Mouse (Mus musculus) right cerebral cortex, postnatal 10 days (tissue): Measurements from ENCODE around the gene Nfatc3.

Source experiments
- DNase-seq, 2 experiments: peaks; one replicate each; pipeline ENCODE4 v3.0.0; 2021; ENCODE audit warnings: low spot score in 2 of 2

Nfatc3 gene

DNA sequence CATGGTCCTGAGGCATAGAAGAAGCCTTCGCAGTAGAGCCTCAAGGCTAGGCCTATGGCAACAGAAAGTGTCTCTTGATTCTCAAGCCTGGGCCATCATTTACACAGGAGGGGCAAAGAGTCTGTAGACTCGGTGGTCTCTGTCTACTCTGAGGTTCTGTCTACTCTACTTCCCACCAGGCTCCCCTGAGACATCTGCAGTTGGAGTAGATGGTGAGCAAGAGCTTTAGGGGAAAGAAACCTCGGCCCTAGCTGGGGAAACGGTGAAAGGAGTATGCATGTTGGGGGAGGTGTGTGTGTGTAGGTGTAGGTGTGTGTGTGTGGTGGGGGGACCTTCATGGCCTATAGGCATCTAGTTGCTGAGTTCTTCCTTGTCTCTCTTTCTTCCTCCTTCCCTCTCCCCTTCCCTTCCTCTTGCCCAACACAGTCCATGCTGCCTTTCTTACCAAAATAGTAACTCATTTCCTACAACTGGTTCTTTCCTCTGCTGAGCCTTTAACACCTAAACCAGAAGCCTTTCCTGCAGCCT lies 2.1 kb upstream of the Nfatc3 start:
- no peak for DNase-seq

DNA sequence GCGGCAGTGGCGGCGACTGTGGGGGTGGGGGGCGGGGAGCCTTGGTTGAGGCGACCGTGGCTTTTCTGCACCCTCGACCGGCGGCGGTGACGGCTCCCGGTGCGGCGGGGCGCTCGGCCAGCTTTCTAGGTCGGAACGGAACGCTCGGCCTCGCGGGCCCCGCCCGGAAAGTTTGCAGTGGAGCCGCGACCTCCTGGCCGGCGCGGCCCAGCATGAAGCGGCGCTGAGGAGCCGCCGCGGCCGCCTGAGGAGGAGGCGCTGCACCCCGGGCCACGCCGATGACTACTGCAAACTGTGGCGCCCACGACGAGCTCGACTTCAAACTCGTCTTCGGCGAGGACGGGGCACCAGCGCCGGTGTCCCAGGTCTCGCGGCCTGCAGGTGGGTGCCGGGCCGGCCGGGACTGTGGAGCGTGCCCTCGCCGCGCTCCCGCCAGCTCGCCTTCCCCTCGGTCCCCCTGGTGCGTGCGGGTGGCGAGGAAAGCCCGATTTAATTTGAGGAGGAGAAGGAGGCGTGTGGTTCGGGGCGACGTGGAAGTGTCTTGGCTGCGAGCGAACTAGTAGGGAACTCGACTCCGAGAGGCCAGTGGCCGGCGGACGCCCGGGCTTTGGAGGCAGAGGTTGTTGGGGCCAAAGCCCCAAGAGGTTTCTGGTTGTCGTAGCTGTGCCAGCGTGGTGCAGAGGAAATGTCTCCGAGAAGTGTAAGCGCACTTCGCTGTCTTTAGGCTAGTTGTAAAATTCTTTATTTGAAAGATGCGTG lies 1.2 kb downstream of the Nfatc3 start:
- peak; percentile 65 to 69 for DNase-seq

DNA sequence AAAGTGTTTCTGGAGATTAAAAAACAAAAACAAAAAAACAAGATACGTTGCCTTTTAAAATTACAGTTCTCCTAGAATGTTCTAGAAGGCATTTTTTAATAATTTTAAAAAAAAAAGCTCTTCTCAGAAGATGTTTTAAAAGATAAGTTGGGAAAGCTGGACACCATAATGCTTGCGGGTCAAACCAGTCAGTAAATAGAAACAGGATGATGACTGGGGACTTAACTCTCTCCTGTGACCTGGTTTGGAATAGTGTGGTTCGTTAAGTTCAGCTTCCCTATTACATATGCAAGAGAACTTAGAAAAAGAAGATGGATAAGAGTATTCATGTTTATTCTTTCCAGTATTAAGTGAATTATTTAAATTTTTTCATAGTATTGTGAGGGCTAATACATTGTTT lies 1.9 kb downstream of the Nfatc3 start:
- DNase-seq, result no peak

DNA sequence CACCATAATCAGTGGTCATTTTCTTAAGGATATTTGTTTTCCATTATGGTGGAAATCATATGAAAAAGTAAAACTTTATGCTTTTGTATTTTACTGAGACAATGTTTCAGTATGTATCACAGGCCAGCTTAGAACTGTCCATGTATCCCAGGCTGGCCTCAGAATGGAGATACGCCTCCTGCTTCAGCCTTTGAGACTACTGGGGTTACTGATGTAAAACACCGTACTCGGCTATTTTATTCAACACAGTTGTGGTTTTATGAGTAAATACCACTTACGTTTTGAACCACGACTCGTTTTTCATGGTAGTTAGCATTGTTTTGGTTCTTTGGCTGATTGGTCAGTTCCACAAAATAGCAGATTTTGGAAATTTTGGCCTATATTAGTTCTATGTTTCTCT lies 3.0 kb downstream of the Nfatc3 start:
- no peak for DNase-seq

DNA sequence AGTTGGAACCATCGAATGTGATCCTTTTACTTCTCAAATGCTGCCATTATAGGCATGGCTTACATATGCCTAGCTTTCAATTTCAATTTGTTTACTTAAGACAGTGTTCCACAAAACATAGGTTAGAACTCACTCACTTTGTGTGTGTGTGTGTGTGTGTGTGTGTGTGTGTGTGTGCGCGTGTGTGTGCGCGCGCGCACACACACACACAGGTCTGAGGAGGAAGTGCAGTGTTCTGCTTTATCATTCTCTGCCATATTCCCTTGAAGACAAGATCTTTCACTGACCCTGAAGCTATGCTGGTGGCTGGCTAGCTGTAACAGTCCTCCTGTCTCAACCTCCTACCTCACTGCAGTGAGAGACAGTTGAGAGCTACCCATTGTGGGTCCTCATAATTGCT lies 4.4 kb downstream of the Nfatc3 start:
- DNase-seq, result no peak

DNA sequence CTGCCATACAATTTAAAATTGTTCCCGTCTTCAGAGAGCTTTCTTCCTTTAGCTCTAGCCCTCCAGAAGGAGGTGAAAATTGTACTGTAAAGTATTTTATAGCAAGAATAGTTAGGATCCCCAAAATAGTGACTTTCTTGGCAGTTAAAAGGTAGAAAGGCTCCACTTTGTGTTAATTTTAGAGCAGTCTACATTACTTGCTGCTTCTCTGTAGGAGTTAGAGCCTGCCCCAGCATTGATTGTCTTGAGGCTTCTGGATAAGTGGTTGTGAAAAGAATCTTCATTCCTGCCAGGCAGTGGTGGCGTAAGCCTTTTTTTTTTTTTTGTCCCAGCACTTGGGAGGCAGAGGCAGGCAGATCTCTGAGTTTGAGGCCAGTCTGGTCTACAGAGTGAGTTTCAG lies 8.1 kb downstream of the Nfatc3 start:
- no peak for DNase-seq

DNA sequence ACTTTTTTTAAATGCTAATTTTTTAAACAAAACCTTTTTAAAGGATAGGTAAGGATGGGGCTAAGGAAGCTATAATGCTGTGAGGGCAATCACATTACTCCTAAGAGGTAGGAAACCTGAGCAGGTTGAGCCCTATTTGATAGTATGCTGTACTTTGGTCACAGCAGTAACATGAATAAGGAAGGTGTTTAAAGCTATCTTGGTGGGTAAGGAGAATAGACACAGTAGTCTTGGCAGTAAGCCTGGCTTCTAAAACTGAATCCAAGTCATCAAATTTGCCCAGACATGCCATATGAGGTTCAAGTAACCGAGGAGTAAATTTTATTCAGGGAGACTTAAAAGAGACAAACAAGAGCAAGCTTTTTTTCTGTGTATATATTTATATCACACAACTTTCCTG lies 10.9 kb downstream of the Nfatc3 start:
- DNase-seq, result no peak

DNA sequence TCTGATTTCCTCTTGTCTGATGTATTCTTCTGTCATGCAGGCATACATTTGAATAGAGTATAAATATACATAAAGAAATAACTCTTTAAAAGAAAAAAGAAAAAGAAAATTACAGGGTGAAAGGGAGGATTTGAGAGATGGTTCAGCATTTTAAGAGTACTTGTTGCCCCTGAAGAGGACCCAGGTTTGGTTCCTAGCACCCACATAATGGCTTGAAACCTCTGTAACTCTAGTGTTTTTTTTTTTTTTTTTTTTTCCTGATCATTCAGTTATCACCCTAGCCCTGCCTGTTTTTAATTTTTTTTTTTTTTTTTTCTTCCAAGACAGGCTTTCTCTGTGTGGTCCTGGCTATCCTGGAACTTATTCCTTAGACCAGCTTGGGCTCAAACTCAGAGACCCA lies 13.5 kb downstream of the Nfatc3 start:
- no peak for DNase-seq

DNA sequence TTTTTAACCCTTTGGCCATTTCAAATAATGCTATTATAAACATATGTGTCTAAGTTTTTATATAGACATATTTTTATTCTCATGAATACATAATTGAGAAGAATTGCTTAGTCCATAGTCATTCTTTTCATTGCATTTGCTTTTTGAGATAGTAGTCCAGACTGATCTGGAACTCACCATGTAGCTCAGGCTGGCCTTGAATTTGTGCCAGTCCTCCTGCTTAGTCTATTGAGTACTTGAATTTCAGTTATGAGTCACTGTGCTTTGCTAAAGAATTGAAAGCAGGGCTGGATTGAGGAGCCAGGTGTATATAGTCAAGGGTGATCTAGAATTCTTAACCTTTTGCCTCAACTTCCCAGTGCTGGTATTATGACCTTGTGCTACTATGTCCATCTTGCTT lies 15.6 kb downstream of the Nfatc3 start:
- DNase-seq, result no peak

DNA sequence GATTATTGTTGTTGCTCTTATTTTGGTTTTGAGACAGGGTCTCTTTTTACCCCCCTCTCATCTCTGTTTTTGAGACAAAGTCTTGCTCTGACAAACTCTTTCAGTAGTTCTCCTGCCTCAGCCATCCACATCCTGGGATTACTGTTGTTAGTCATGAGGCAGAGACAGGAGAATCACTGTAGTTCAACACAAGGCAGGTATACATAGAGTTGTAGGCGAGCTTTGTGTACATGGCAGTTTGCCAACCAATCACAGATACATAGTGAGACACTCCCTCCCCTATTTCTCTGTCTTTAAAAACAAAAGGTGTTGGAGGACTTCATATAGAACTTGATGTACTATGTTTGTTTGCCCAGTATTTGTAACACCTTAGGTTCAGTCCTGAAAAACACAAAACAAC lies 16.0 kb downstream of the Nfatc3 start:
- no peak for DNase-seq

DNA sequence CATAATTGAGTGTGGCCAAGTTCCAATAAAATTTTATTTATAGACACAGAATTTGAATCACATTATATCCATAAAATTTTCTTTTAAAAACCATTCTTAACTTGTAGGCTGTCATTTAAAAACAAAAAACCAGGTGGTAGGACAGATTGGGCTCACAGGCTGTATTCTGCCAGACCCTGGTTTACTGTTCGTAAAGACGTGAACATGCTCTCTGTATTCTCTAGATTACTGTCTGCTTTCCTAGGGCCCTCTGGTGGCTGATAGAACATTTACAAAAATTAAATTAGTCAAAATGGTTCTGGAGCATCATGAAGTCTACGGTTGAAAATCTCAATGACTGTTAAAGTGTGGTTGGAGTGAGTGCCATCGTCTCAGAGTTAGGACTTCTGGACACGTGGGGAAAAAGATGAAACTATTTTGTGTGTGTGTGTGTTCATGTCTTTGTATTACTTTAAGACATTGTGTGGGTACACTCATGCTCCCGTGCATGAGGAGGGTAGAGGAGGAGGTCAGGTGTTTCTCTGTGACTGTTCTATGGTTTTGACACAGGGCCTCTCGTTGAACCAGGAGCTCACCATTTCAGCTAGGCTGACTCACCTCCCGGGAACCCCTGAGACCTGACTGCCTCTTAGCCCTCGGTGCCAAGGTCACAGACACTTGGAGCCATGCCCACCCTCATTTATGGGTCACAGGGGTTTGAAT lies 16.7 kb downstream of the Nfatc3 start:
- DNase-seq, result peak; percentile 49 to 58

DNA sequence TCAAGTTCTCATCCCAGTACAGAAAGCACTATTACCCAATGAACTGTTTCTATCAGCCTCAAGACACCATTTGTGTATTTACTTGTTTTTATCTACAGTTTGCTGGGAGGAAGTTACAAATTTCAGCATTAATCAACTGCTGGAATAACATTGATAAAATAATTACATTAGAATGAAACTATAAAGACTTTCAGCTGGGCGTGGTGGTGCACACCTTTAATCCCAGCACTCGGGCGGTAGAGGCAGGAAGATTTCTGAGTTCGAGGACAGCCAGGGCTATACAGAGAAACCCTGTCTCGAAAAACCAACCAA lies 17.2 kb downstream of the Nfatc3 start:
- DNase-seq, result no peak

DNA sequence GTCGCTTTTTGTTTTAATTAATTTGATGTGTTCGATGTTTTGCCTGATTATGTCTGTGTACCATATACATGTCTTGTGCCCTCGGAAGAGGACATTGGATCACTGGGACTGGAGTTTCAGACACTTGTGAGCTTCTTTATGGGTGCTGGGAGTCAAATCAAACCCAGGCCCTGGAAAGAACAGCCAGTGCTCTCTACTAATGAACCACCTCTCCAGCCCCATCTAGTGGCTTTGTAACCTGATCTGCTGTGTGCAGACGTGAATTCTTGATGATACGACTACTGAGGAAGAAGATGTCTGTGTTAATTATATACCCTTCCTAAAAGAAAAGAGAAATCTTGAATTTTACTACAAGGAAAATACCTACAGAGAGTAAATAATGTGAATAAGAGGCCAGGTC lies 18.0 kb downstream of the Nfatc3 start:
- no peak for DNase-seq

DNA sequence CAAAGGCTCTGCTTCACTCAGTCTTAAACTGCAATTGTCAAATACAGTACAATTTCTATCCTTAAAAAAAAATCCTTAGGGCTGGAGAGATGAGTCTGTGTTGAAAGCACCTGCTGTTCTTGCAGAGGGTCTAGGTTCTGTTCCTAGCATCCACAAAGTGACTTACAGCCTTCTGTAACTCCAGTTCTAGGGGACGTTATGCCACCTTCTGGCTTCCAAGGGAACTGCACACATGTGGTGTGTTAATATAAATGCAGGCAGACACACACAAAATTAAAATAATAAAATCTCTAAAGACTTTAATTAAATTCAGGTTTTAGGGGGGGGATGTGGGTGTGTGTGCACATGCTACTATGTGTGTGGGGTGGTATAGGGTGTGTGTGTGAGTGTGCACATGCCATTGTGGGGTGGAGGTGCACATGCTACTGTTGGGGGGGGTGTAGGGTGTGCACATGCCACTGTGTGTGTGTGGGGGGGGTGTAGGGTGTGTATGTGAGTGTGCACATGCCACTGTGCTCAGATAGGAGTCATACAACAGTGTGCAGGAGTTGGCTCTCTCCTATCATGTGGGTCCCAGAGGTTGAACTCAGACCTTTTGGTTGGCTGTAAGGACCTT lies 18.9 kb downstream of the Nfatc3 start:
- no peak for DNase-seq

DNA sequence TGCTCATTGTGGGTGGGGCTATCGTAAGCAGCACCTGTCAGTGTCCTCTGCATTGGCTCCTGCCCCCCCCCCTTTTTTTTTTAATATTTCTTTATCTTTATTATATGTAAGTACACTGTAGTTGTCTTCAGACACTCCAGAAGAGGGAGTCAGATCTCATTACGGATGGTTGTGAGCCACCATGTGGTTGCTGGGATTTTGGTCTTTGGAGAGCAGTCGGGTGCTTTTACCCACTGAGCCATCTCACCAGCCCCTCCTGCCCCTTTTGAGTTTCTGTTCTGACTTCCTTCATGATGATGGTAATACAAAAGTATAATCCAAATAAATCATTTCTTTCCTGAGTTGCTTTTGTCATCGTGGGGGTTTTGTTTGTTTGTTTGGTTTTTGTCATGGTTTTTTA lies 43.7 kb downstream of the Nfatc3 start:
- no peak for DNase-seq

DNA sequence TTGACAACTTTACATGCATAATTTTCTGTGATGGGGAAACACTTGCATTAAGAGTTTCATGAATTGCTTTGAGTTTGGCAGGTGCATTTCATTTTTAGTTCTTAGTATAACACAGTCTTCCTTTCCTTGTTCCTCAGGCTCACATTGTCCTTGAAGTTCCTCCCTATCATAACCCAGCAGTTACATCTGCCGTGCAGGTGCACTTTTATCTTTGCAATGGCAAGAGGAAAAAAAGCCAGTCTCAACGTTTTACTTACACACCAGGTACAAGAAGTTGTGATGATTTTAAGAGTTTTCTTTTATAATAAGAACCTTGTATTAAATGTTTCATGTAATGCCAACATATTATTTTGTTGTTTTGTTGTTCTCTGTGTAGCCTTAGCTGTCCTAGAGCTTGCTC lies 45.2 kb downstream of the Nfatc3 start:
- no peak for DNase-seq

DNA sequence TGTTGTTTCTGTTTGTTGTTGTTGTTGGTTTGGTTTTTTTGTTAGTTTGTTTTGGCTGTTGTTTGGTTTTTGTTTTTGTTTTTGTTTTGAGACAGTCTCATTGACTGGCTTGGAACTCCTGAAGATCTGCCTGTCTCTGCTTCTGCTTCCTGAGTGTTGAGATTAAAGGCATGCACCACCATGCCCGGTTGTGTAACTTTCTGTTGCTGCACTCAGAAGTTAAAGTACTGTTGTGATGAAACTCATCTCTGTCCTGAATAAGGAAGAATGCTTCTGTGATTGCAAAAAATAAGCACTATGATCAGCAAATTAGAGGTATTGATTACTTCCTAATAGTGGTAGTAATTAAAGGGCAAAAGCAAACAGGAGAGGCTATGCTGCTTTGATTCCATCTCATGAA lies 47.6 kb downstream of the Nfatc3 start:
- DNase-seq, result no peak

DNA sequence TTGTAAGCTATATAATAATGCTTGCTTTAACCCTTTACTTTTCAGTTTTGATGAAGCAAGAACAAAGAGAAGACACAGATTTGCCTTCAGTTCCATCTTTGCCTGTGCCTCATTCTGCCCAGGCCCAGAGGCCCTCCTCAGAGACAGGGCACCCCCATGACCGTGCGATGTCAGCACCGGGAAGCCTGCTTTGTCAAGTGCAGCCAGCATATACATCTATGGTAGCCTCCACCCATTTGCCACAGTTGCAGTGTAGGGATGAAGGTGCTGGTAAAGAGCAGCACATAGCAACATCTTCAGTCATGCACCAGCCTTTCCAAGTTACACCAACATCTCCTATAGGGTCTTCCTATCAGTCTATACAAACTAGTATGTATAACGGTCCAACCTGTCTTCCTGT lies 49.4 kb downstream of the Nfatc3 start:
- DNase-seq, result peak in 1 of 2 experiments; percentile 31

DNA sequence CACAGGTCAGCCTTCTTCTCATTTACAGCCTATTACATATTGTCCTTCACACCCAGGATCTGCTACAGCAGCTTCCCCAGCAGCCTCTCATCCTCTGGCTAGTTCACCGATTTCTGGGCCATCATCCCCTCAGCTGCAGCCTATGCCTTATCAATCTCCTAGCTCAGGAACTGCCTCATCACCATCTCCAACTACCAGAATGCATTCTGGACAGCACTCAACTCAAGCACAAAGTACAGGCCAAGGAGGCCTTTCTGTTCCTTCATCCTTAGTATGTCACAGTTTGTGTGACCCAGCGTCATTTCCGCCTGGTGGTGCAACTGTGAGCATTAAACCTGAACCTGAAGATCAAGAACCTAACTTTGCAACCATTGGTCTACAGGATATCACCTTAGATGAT lies 50.1 kb downstream of the Nfatc3 start:
- DNase-seq, result no peak

DNA sequence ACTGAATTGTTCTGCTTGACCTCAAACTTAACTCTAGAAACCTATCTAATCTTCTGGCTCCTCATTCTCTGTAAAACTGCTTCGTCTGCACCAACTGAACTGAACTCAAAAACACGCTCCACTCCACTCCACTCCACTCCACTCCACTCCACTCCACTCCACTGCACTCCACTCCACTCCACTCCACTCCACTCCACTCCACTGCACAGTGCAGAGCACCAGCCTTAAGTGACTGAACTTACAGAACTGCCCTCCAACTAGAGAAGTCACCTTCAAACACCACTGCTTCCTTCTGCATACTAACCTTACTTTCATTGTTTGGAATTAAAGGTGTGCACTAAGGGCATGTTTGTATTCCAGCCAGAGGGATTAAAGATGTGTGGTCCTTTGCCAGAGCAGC lies 53.4 kb downstream of the Nfatc3 start:
- no peak for DNase-seq

DNA sequence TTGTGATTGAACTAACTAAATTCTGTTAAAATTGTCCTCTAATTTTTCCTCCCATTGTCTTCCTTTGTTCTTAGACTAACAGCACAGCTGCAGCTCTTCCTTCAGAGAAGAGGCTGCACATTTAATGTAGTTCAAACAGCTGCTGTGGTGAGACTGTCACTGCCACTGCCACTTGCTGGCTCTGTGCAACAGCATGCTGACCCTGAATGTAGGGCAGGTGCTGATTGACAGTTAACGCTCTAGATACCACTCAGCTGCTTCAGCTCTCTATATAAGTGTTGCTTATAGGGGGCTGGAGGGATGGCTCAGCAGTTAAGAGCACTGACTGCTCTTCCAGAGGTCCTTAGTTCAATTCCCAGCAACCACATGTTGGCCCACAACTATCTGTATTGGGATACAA lies 53.9 kb downstream of the Nfatc3 start:
- no peak for DNase-seq

DNA sequence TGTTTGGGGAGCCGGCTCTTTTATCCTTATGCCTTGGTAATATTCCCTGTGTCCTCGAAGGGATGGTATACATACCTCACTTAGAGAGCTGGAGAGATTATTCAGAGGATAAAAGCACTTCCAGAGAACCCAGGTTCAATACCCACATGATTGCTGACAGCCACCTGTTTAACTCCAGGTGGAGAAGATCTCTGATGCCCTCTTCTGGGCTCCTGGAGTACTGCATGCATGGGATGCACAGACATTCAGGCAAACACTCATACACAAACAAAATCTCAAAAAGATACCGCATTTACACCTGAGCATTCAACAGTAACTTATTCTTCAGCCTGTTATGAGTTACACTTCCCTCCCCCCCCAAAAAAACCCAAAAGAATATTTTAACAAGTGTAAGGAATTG lies 57.3 kb downstream of the Nfatc3 start:
- DNase-seq, result no peak

DNA sequence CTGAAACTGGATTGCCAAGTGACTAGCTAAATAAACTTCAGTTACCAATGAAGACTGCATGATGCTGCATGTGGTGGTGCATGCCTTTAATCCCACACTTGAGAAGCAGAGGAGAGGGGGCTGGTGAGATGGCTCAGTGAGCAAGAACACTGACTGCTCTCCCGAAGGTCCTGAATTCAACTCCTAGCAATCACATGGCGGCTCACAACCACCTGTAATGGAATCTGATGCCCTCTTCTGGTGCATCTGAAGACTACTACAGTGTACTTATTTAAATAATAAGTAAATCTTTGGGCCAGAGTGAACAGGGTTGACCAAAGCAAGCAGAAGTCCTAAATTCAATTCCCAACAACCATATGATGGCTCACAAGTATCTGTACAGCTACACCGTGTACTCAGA lies 64.8 kb downstream of the Nfatc3 start:
- no peak for DNase-seq
